Mouse (Mus musculus): Measurements from ENCODE around the gene 2310009B15Rik. TPM values are rescaled to one million over a fixed set of nuclear protein-coding genes. Genes with fewer than 3 reads are reported as not detected.

The 2310009B15Rik gene
- polyA plus RNA-seq, 1 experiment from 2014 or later = 33.6 TPM

GRCm38 (mm10) chr1:138840440-138841305 lies 16.0 kb downstream of the 2310009B15Rik start:
- Histone ChIP-seq H3K4me1 (peaks cover 15% of the 10 kb centered on the region; the same call in 1 of the 2 replicates), H3K9ac (peak overlapping the region; percentile 65), H3K4me2 (peak overlapping the region; percentile 45), H3K27ac (peak overlapping the region; percentile 90), H3K4me3 (peak overlapping the region; percentile 48), H3K9me3 (no peaks in the 10 kb centered on the region), H3K36me3 (replicated peaks) (no peaks in the 10 kb centered on the region), H3K27me3 (replicated peaks) (peaks cover 31% of the 10 kb centered on the region)
- ATAC-seq (replicated peaks) = no peak
- 4% methylated on average over 25 of the region's 25 CpGs for WGBS

GRCm38 (mm10) chr1:138839809-138840430 lies 16.7 kb downstream of the 2310009B15Rik start:
- Histone ChIP-seq H3K4me2 (peak overlapping the region; percentile 45), H3K36me3 (replicated peaks) (no peaks in the 10 kb centered on the region), H3K27ac (peak overlapping the region; percentile 90), H3K4me3 (peak overlapping the region; percentile 48), H3K9me3 (no peaks in the 10 kb centered on the region), H3K9ac (peak overlapping the region; percentile 65), H3K27me3 (replicated peaks) (peaks cover 30% of the 10 kb centered on the region), H3K4me1 (peaks cover 15% of the 10 kb centered on the region; the same call in 1 of the 2 replicates)
- WGBS = 12% methylated on average over 16 of the region's 16 CpGs
- ATAC-seq (replicated peaks) = no peak

- Histone ChIP-seq H3K9me3 (no peaks in the 10 kb centered on the region), H3K36me3 (replicated peaks) (no peaks in the 10 kb centered on the region), H3K27ac (peak overlapping the region; percentile 90), H3K27me3 (replicated peaks) (peaks cover 30% of the 10 kb centered on the region), H3K9ac (peak overlapping the region; percentile 65), H3K4me2 (peak overlapping the region; percentile 45), H3K4me1 (peaks cover 15% of the 10 kb centered on the region; the same call in 1 of the 2 replicates), H3K4me3 (peak overlapping the region; percentile 48)
- 2% methylated on average over 2 of the region's 2 CpGs for WGBS
- no peak for ATAC-seq (replicated peaks)
These were observed 17.4 kb downstream of the 2310009B15Rik start for GRCm38 (mm10) chr1:138839291-138839690.

- peak overlapping the region; percentile 45 for H3K4me2 ChIP-seq
- ATAC-seq (replicated peaks) = no peak
- WGBS = 9% methylated on average over 27 of the region's 27 CpGs
- no peaks in the 10 kb centered on the region for H3K36me3 ChIP-seq (replicated peaks)
- H3K4me1 ChIP-seq = peaks cover 9% of the 10 kb centered on the region; the same call in 1 of the 2 replicates
- H3K27me3 ChIP-seq (replicated peaks) = peaks cover 33% of the 10 kb centered on the region
- peak overlapping the region; percentile 90 for H3K27ac ChIP-seq
- H3K9me3 ChIP-seq = no peaks in the 10 kb centered on the region
- H3K9ac ChIP-seq = peak overlapping the region; percentile 65
- peak overlapping the region; percentile 48 for H3K4me3 ChIP-seq
These were observed 18.6 kb downstream of the 2310009B15Rik start for GRCm38 (mm10) chr1:138837786-138838743.

GRCm38 (mm10) chr1:138835355-138835900 lies 21.2 kb downstream of the 2310009B15Rik start:
- no peak for ATAC-seq (replicated peaks)
- Histone ChIP-seq H3K27ac (peak overlapping the region; percentile 90), H3K36me3 (replicated peaks) (no peaks in the 10 kb centered on the region), H3K4me1 (no peaks in the 10 kb centered on the region; the same call in 1 of the 2 replicates), H3K4me2 (peak overlapping the region; percentile 45), H3K27me3 (replicated peaks) (peaks cover 36% of the 10 kb centered on the region), H3K9me3 (no peaks in the 10 kb centered on the region), H3K9ac (peak overlapping the region; percentile 29), H3K4me3 (peak overlapping the region; percentile 48)
- 3% methylated on average over 3 of the region's 3 CpGs for WGBS

GRCm38 (mm10) chr1:138831309-138831708 lies 25.3 kb downstream of the 2310009B15Rik start:
- ATAC-seq (replicated peaks) = peak; percentile 63
- WGBS = 2% methylated on average over 16 of the region's 16 CpGs
- peak overlapping the region; percentile 33; the same call in 1 of the 2 replicates for H3K9ac ChIP-seq
- peaks cover 2% of the 10 kb centered on the region; the same call in 1 of the 2 replicates for H3K4me1 ChIP-seq
- H3K4me2 ChIP-seq = peak overlapping the region; percentile 45
- no peaks in the 10 kb centered on the region for H3K36me3 ChIP-seq (replicated peaks)
- H3K27ac ChIP-seq = peak overlapping the region; percentile 43; the same call in 1 of the 2 replicates
- no peaks in the 10 kb centered on the region for H3K9me3 ChIP-seq
- peaks cover 23% of the 10 kb centered on the region for H3K27me3 ChIP-seq (replicated peaks)
- peak overlapping the region; percentile 31 for H3K4me3 ChIP-seq

GRCm38 (mm10) chr1:138826841-138827240 lies 29.8 kb downstream of the 2310009B15Rik start:
- Histone ChIP-seq H3K27ac (peak overlapping the region; percentile 60), H3K4me2 (no peak overlapping the region), H3K9ac (no peak overlapping the region), H3K4me1 (peaks cover 2% of the 10 kb centered on the region; the same call in 1 of the 2 replicates), H3K36me3 (replicated peaks) (no peaks in the 10 kb centered on the region), H3K9me3 (no peaks in the 10 kb centered on the region), H3K4me3 (no peak overlapping the region), H3K27me3 (replicated peaks) (no peaks in the 10 kb centered on the region)
- no peak for ATAC-seq (replicated peaks)
- WGBS = 59% methylated on average over 6 of the region's 6 CpGs

GRCm38 (mm10) chr1:138822985-138823322 lies 33.7 kb downstream of the 2310009B15Rik start:
- peak; percentile 56 for ATAC-seq (replicated peaks)
- WGBS = 86% methylated on average over 1 of the region's 1 CpGs
- H3K9me3 ChIP-seq = no peaks in the 10 kb centered on the region
- H3K4me1 ChIP-seq = 0 out of 2 replicates have a peak, but pooled peaks cover 2% of the 10 kb centered on the region
- no peak overlapping the region for H3K4me3 ChIP-seq
- no peak overlapping the region for H3K4me2 ChIP-seq
- H3K27me3 ChIP-seq (replicated peaks) = no peaks in the 10 kb centered on the region
- H3K36me3 ChIP-seq (replicated peaks) = no peaks in the 10 kb centered on the region
- no peak overlapping the region for H3K9ac ChIP-seq
- peak overlapping the region; percentile 6; the same call in 1 of the 2 replicates for H3K27ac ChIP-seq

- H3K9me3 ChIP-seq = no peaks in the 10 kb centered on the region
- WGBS = 91% methylated on average over 7 of the region's 7 CpGs
- H3K4me2 ChIP-seq = no peak overlapping the region
- no peak overlapping the region for H3K4me3 ChIP-seq
- H3K9ac ChIP-seq = no peak overlapping the region
- H3K36me3 ChIP-seq (replicated peaks) = no peaks in the 10 kb centered on the region
- peak overlapping the region; percentile 6; the same call in 1 of the 2 replicates for H3K27ac ChIP-seq
- 0 out of 2 replicates have a peak, but pooled peaks cover 2% of the 10 kb centered on the region for H3K4me1 ChIP-seq
- 0 out of 2 replicates have a peak, but pooled peaks have one; percentile 28 for ATAC-seq (replicated peaks)
- no peaks in the 10 kb centered on the region for H3K27me3 ChIP-seq (replicated peaks)
These were observed 34.2 kb downstream of the 2310009B15Rik start for GRCm38 (mm10) chr1:138822255-138822984.
